Mouse (Mus musculus) midbrain, embryonic 16.5 days (tissue): ENCODE measurements at regions not wholly inside any gene's neighbourhood (a gene's known extent, or its start where the extent isn't known, plus 50 kb on each side); places are given as distances from the start of the nearest gene placed in this dataset.

Experiments
- ATAC-seq: fragments of 200-750 bp; cut with Nextera tagmentation; 2 replicates; pipeline ENCODE4 v1.8.0; 2017; ENCODE audit warnings: moderate TSS enrichment
- H3K27ac ChIP-seq: fragments of 300-500 bp; sonication (generic); 2 replicates; pipeline ENCODE4 v1.5.1; 2014; ENCODE audit warnings: mild to moderate bottlenecking, low read length, mixed read lengths
- H3K27me3 ChIP-seq: fragments of 300-500 bp; sonication (generic); 2 replicates; pipeline ENCODE4 v1.6.1; 2014; ENCODE audit warnings: low read depth, low read length, mixed read lengths; ENCODE audit not compliant: control insufficient read depth, insufficient read depth
- H3K36me3 ChIP-seq: fragments of 300-500 bp; sonication (generic); 2 replicates; pipeline ENCODE4 v1.6.1; 2014; ENCODE audit warnings: mild to moderate bottlenecking, low read length, moderate library complexity, mixed read lengths; ENCODE audit not compliant: control insufficient read depth, insufficient read depth
- H3K4me1 ChIP-seq: fragments of 300-500 bp; sonication (generic); 2 replicates; pipeline ENCODE4 v1.6.1; 2014; ENCODE audit warnings: mild to moderate bottlenecking, low read length, mixed read lengths; ENCODE audit not compliant: control insufficient read depth, insufficient read depth
- H3K4me2 ChIP-seq: fragments of 300-500 bp; sonication (generic); 2 replicates; pipeline ENCODE4 v1.6.1; 2014; ENCODE audit warnings: mild to moderate bottlenecking, low read length, mixed read lengths
- H3K4me3 ChIP-seq: fragments of 300-500 bp; sonication (generic); 2 replicates; pipeline ENCODE4 v1.5.1; 2014; ENCODE audit warnings: low read depth, mild to moderate bottlenecking, low read length, moderate library complexity, mixed read lengths
- H3K9ac ChIP-seq: fragments of 300-500 bp; sonication (generic); 2 replicates; pipeline ENCODE4 v1.6.1; 2014; ENCODE audit warnings: low read depth, low read length, mixed read lengths
- H3K9me3 ChIP-seq: fragments of 300-500 bp; sonication (generic); replicated peaks from 2 replicates; pipeline ENCODE4 v1.6.1; 2014; ENCODE audit warnings: mild to moderate bottlenecking, low read length, mixed read lengths; ENCODE audit not compliant: control insufficient read depth, poor library complexity, severe bottlenecking
- WGBS: fragments of 180-500 bp; shearing (Covaris S2); extraction: QIAGEN DNeasy Blood & Tissue Kit; methylation state at CpG from one replicate; pipeline ENCODE4 v1.1.7; 2014; 5-methylcytosine and 5-hydroxymethylcytosine counted together

- no peak overlapping the region for H3K4me3 ChIP-seq
- no peak overlapping the region for H3K4me2 ChIP-seq
- no peaks in the 10 kb centered on the region for H3K36me3 ChIP-seq
- no peak for ATAC-seq
- no peaks in the 10 kb centered on the region for H3K27me3 ChIP-seq
- no peak overlapping the region for H3K9ac ChIP-seq
- no peak overlapping the region for H3K27ac ChIP-seq
- WGBS: 94% methylated on average over 3 of the region's 3 CpGs
- H3K9me3 ChIP-seq: no peaks in the 10 kb centered on the region
- no peaks in the 10 kb centered on the region for H3K4me1 ChIP-seq
These were observed 89.4 kb downstream of the Gm10192 start for GRCm38 (mm10) chr4:97093576-97093975.

- Histone ChIP-seq H3K4me2 (no peak overlapping the region), H3K27ac (no peak overlapping the region), H3K9me3 (no peaks in the 10 kb centered on the region), H3K4me3 (no peak overlapping the region), H3K36me3 (no peaks in the 10 kb centered on the region), H3K4me1 (no peaks in the 10 kb centered on the region), H3K27me3 (no peaks in the 10 kb centered on the region), H3K9ac (no peak overlapping the region)
- ATAC-seq: no peak
- WGBS: 90% methylated on average over 6 of the region's 6 CpGs
These were observed 132.2 kb downstream of the Gm10192 start for GRCm38 (mm10) chr4:97050735-97051134.

- WGBS: 55% methylated on average over 4 of the region's 4 CpGs
- no peaks in the 10 kb centered on the region for H3K4me1 ChIP-seq
- no peaks in the 10 kb centered on the region for H3K27me3 ChIP-seq
- H3K9ac ChIP-seq: no peak overlapping the region
- no peaks in the 10 kb centered on the region for H3K9me3 ChIP-seq
- no peaks in the 10 kb centered on the region for H3K36me3 ChIP-seq
- no peak for ATAC-seq
- no peak overlapping the region for H3K27ac ChIP-seq
- no peak overlapping the region for H3K4me2 ChIP-seq
- no peak overlapping the region for H3K4me3 ChIP-seq
These were observed 133.8 kb downstream of the Gm10192 start for GRCm38 (mm10) chr4:97049045-97049674.

GRCm38 (mm10) chr4:97037693-97038348 is 145.1 kb downstream of the Gm10192 start:
- Histone ChIP-seq H3K4me1 (no peaks in the 10 kb centered on the region), H3K4me2 (no peak overlapping the region), H3K27me3 (no peaks in the 10 kb centered on the region), H3K9me3 (no peaks in the 10 kb centered on the region), H3K36me3 (no peaks in the 10 kb centered on the region), H3K27ac (no peak overlapping the region), H3K4me3 (no peak overlapping the region), H3K9ac (no peak overlapping the region)
- ATAC-seq: peak; percentile 80; the same call in 1 of the 2 replicates
- 48% methylated on average over 2 of the region's 2 CpGs for WGBS

GRCm38 (mm10) chr4:97028938-97029337 is 154.0 kb downstream of the Gm10192 start:
- no peak for ATAC-seq
- H3K27me3 ChIP-seq: no peaks in the 10 kb centered on the region
- no peak overlapping the region for H3K9ac ChIP-seq
- H3K9me3 ChIP-seq: no peaks in the 10 kb centered on the region
- H3K4me1 ChIP-seq: no peaks in the 10 kb centered on the region
- no peak overlapping the region for H3K4me2 ChIP-seq
- no peak overlapping the region for H3K4me3 ChIP-seq
- H3K27ac ChIP-seq: no peak overlapping the region
- H3K36me3 ChIP-seq: no peaks in the 10 kb centered on the region

- H3K4me3 ChIP-seq: no peak overlapping the region
- WGBS: 82% methylated on average over 4 of the region's 4 CpGs
- no peaks in the 10 kb centered on the region for H3K9me3 ChIP-seq
These were observed 157.4 kb downstream of the Gm10192 start for GRCm38 (mm10) chr4:97025446-97026040.

GRCm38 (mm10) chr4:97001321-97001720 is 181.6 kb downstream of the Gm10192 start:
- no peaks in the 10 kb centered on the region for H3K36me3 ChIP-seq
- ATAC-seq: no peak
- no peak overlapping the region for H3K27ac ChIP-seq
- H3K27me3 ChIP-seq: no peaks in the 10 kb centered on the region
- no peaks in the 10 kb centered on the region for H3K9me3 ChIP-seq
- no peak overlapping the region for H3K4me3 ChIP-seq
- no peak overlapping the region for H3K9ac ChIP-seq
- no peak overlapping the region for H3K4me2 ChIP-seq
- H3K4me1 ChIP-seq: no peaks in the 10 kb centered on the region

More at GRCm38 (mm10) chr4:97025446-97026040, 157.4 kb downstream of the Gm10192 start:
- no peak overlapping the region for H3K4me2 ChIP-seq
- no peaks in the 10 kb centered on the region for H3K36me3 ChIP-seq
- no peaks in the 10 kb centered on the region for H3K27me3 ChIP-seq
- ATAC-seq: no peak
- no peak overlapping the region for H3K27ac ChIP-seq
- H3K4me1 ChIP-seq: no peaks in the 10 kb centered on the region
- H3K9ac ChIP-seq: no peak overlapping the region

GRCm38 (mm10) chr4:96980311-96980710 is 195.3 kb upstream of the Gm12695 start:
- no peak overlapping the region for H3K4me2 ChIP-seq
- H3K9ac ChIP-seq: no peak overlapping the region
- no peaks in the 10 kb centered on the region for H3K27me3 ChIP-seq
- H3K36me3 ChIP-seq: no peaks in the 10 kb centered on the region
- no peak for ATAC-seq
- no peaks in the 10 kb centered on the region for H3K4me1 ChIP-seq
- H3K9me3 ChIP-seq: no peaks in the 10 kb centered on the region
- H3K27ac ChIP-seq: no peak overlapping the region
- H3K4me3 ChIP-seq: no peak overlapping the region
- 90% methylated on average over 2 of the region's 2 CpGs for WGBS

- H3K27ac ChIP-seq: no peak overlapping the region
- 82% methylated on average over 3 of the region's 3 CpGs for WGBS
- ATAC-seq: no peak
- no peaks in the 10 kb centered on the region for H3K27me3 ChIP-seq
- H3K36me3 ChIP-seq: no peaks in the 10 kb centered on the region
- H3K9ac ChIP-seq: no peak overlapping the region
- no peak overlapping the region for H3K4me2 ChIP-seq
- H3K4me1 ChIP-seq: no peaks in the 10 kb centered on the region
- H3K4me3 ChIP-seq: no peak overlapping the region
- H3K9me3 ChIP-seq: no peaks in the 10 kb centered on the region
These were observed 194.9 kb upstream of the Gm12695 start for GRCm38 (mm10) chr4:96979876-96980275.
